In the genomic region with DNA sequence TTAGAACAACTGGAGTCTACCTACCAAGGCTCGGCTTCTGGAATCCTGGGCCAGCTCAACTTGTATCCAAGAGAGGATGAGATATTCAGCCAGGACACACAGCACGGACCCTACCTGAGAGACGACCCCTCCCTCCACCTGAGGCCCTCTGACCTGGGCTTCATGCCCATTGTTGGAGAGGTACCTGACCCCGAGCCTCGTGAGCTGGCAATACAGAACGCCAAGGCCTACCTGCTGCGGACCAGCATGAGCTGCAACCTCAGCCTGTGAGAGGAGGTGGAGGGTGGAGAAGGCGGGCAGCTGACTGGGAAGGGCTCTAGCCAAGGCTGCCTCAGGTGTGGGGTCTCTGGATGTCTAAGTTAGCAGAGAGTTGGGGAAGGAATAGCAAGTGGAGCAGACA, we compare ENCODE assay signal across 20 mouse cellular contexts. TPM values are rescaled to one million over a fixed set of nuclear protein-coding genes. Genes with fewer than 3 reads are reported as not detected.
DNase-seq lines count a peak whose midpoint lies in the region; ATAC-seq lines count a peak whose summit lies in the region.
"Had no signal": no experiment of that assay in that cellular context is flagged by ENCODE, and none has a peak within 500 bp of the region (broad histone marks: within the 10 kb centered on the region; RNA-seq: fewer than 3 reads in every experiment).

No protein-coding gene starts in this region.

- H3K4me1 ChIP-seq in forebrain, embryonic 12.5 days: peaks cover 13% of the 10 kb centered on the region
- peaks cover 9% of the 10 kb centered on the region for H3K4me1 ChIP-seq in forebrain, embryonic 15.5 days
- peaks cover 7% of the 10 kb centered on the region; the same call in 1 of the 2 replicates for H3K4me1 ChIP-seq in hindbrain, embryonic 12.5 days
- H3K4me1 ChIP-seq in hindbrain, embryonic 13.5 days (replicated peaks): peaks cover 16% of the 10 kb centered on the region
- H3K4me1 ChIP-seq in midbrain, embryonic 13.5 days (replicated peaks): peaks cover 13% of the 10 kb centered on the region
- 0 out of 2 replicates have a peak, but pooled peaks cover 2% of the 10 kb centered on the region for H3K4me1 ChIP-seq in midbrain, embryonic 14.5 days (ENCODE audit: control insufficient read depth, insufficient read depth, low read length)
- peaks cover 6% of the 10 kb centered on the region for H3K4me1 ChIP-seq in midbrain, embryonic 16.5 days (ENCODE audit: control insufficient read depth, insufficient read depth, low read length)

- no peak overlapping the region for H3K4me2 ChIP-seq in forebrain, embryonic 12.5 days
- H3K4me2 ChIP-seq in forebrain, embryonic 15.5 days (replicated peaks): no peak overlapping the region
- no peak overlapping the region for H3K4me2 ChIP-seq in hindbrain, embryonic 12.5 days (replicated peaks)
- H3K4me2 ChIP-seq in hindbrain, embryonic 13.5 days: no peak overlapping the region
- H3K4me2 ChIP-seq in midbrain, embryonic 13.5 days (replicated peaks): peak overlapping the region; percentile 52; the same call in 1 of the 2 replicates
- no peak overlapping the region for H3K4me2 ChIP-seq in midbrain, embryonic 14.5 days (ENCODE audit: low read length)
- no peak overlapping the region for H3K4me2 ChIP-seq in midbrain, embryonic 16.5 days (ENCODE audit: low read length)

- H3K9me3 ChIP-seq in forebrain, embryonic 12.5 days: no peaks in the 10 kb centered on the region
- H3K9me3 ChIP-seq in forebrain, embryonic 15.5 days: no peaks in the 10 kb centered on the region
- H3K9me3 ChIP-seq in hindbrain, embryonic 12.5 days (replicated peaks): no peaks in the 10 kb centered on the region
- H3K9me3 ChIP-seq in hindbrain, embryonic 13.5 days: no peaks in the 10 kb centered on the region
- H3K9me3 ChIP-seq in midbrain, embryonic 13.5 days: no peaks in the 10 kb centered on the region
- no peaks in the 10 kb centered on the region for H3K9me3 ChIP-seq in midbrain, embryonic 14.5 days (ENCODE audit: control insufficient read depth, low read length)
- H3K9me3 ChIP-seq in midbrain, embryonic 16.5 days (replicated peaks; ENCODE audit: control insufficient read depth, low read length, poor library complexity, severe bottlenecking): no peaks in the 10 kb centered on the region
- H3K9me3 ChIP-seq: heart, embryonic 13.5 days had no signal

- DNase-seq in midbrain, embryonic 14.5 days: no peak
- no peak for DNase-seq in kidney, adult 11 months
- DNase-seq: cerebellum, adult 9-10 months; gastrocnemius, postnatal 25 days; heart, postnatal 4 days had no signal

- no peak overlapping the region for H3K9ac ChIP-seq in forebrain, embryonic 12.5 days
- no peak overlapping the region for H3K9ac ChIP-seq in forebrain, embryonic 15.5 days (replicated peaks)
- no peak overlapping the region for H3K9ac ChIP-seq in hindbrain, embryonic 12.5 days
- no peak overlapping the region for H3K9ac ChIP-seq in hindbrain, embryonic 13.5 days
- no peak overlapping the region for H3K9ac ChIP-seq in midbrain, embryonic 13.5 days (replicated peaks)
- H3K9ac ChIP-seq in midbrain, embryonic 14.5 days (replicated peaks; ENCODE audit: low read length): no peak overlapping the region
- no peak overlapping the region for H3K9ac ChIP-seq in midbrain, embryonic 16.5 days (ENCODE audit: low read depth, low read length)

- peaks cover 32% of the 10 kb centered on the region for H3K36me3 ChIP-seq in forebrain, embryonic 12.5 days (replicated peaks)
- peaks cover 12% of the 10 kb centered on the region for H3K36me3 ChIP-seq in forebrain, embryonic 15.5 days
- H3K36me3 ChIP-seq in hindbrain, embryonic 12.5 days: peaks cover 28% of the 10 kb centered on the region
- H3K36me3 ChIP-seq in hindbrain, embryonic 13.5 days: peaks cover 36% of the 10 kb centered on the region
- peaks cover 34% of the 10 kb centered on the region for H3K36me3 ChIP-seq in midbrain, embryonic 13.5 days
- H3K36me3 ChIP-seq in midbrain, embryonic 14.5 days (ENCODE audit: control insufficient read depth, insufficient read depth, low read length): peaks cover 28% of the 10 kb centered on the region
- peaks cover 13% of the 10 kb centered on the region for H3K36me3 ChIP-seq in midbrain, embryonic 16.5 days (ENCODE audit: control insufficient read depth, insufficient read depth, low read length)

- WGBS in forebrain, embryonic 12.5 days: 90% methylated on average over 8 of the region's 8 CpGs
- WGBS in forebrain, embryonic 15.5 days: 92% methylated on average over 8 of the region's 8 CpGs
- 92% methylated on average over 8 of the region's 8 CpGs for WGBS in hindbrain, embryonic 12.5 days
- WGBS in hindbrain, embryonic 13.5 days: 93% methylated on average over 8 of the region's 8 CpGs
- WGBS in midbrain, embryonic 13.5 days: 92% methylated on average over 8 of the region's 8 CpGs
- 91% methylated on average over 8 of the region's 8 CpGs for WGBS in midbrain, embryonic 14.5 days
- 92% methylated on average over 8 of the region's 8 CpGs for WGBS in midbrain, embryonic 16.5 days

- 0 out of 2 replicates have a peak overlapping the region, but pooled peaks have one; percentile 2 for H3K27ac ChIP-seq in forebrain, embryonic 12.5 days
- H3K27ac ChIP-seq in forebrain, embryonic 15.5 days (replicated peaks): no peak overlapping the region
- no peak overlapping the region for H3K27ac ChIP-seq in hindbrain, embryonic 12.5 days
- no peak overlapping the region for H3K27ac ChIP-seq in hindbrain, embryonic 13.5 days
- no peak overlapping the region for H3K27ac ChIP-seq in midbrain, embryonic 13.5 days
- no peak overlapping the region for H3K27ac ChIP-seq in midbrain, embryonic 14.5 days (replicated peaks; ENCODE audit: low read depth, low read length)
- H3K27ac ChIP-seq in midbrain, embryonic 16.5 days (ENCODE audit: low read length): no peak overlapping the region
- H3K27ac ChIP-seq: heart, embryonic 13.5 days had no signal

- no peak for ATAC-seq in forebrain, embryonic 12.5 days (ENCODE audit: low FRiP score)
- ATAC-seq in forebrain, embryonic 15.5 days (replicated peaks): no peak
- ATAC-seq in hindbrain, embryonic 12.5 days (ENCODE audit: low FRiP score): peak; percentile 5; the same call in 1 of the 2 replicates
- ATAC-seq in hindbrain, embryonic 13.5 days (ENCODE audit: low FRiP score): no peak
- no peak for ATAC-seq in midbrain, embryonic 13.5 days
- no peak for ATAC-seq in midbrain, embryonic 14.5 days (ENCODE audit: low FRiP score, low TSS enrichment)
- ATAC-seq in midbrain, embryonic 16.5 days: 0 out of 2 replicates have a peak, but pooled peaks have one; percentile 5
- ATAC-seq: activated CD4-positive, CD25-positive, alpha-beta regulatory T cell, adult 4 months; inflammation-experienced regulatory T-cells, adult 6 months; Patski had no signal

- H3K4me3 ChIP-seq in forebrain, embryonic 12.5 days (replicated peaks): no peak overlapping the region
- H3K4me3 ChIP-seq in forebrain, embryonic 15.5 days: no peak overlapping the region
- no peak overlapping the region for H3K4me3 ChIP-seq in hindbrain, embryonic 12.5 days
- no peak overlapping the region for H3K4me3 ChIP-seq in hindbrain, embryonic 13.5 days
- no peak overlapping the region for H3K4me3 ChIP-seq in midbrain, embryonic 13.5 days (replicated peaks)
- no peak overlapping the region for H3K4me3 ChIP-seq in midbrain, embryonic 14.5 days (replicated peaks; ENCODE audit: low read depth, low read length)
- no peak overlapping the region for H3K4me3 ChIP-seq in midbrain, embryonic 16.5 days (ENCODE audit: low read depth, low read length)

- H3K27me3 ChIP-seq in forebrain, embryonic 12.5 days: no peaks in the 10 kb centered on the region
- H3K27me3 ChIP-seq in forebrain, embryonic 15.5 days: no peaks in the 10 kb centered on the region
- H3K27me3 ChIP-seq in hindbrain, embryonic 12.5 days: no peaks in the 10 kb centered on the region
- H3K27me3 ChIP-seq in hindbrain, embryonic 13.5 days: no peaks in the 10 kb centered on the region
- H3K27me3 ChIP-seq in midbrain, embryonic 13.5 days: no peaks in the 10 kb centered on the region
- H3K27me3 ChIP-seq in midbrain, embryonic 14.5 days (ENCODE audit: control insufficient read depth, insufficient read depth, low read length): no peaks in the 10 kb centered on the region
- H3K27me3 ChIP-seq in midbrain, embryonic 16.5 days (ENCODE audit: control insufficient read depth, insufficient read depth, low read depth, low read length): no peaks in the 10 kb centered on the region
- H3K27me3 ChIP-seq: heart, embryonic 13.5 days; Patski had no signal

RNA-seq across cellular contexts. Expression of gene Rsph6a, which starts 0.6 kb away (rescaled TPM):
- polyA plus RNA-seq in forebrain, embryonic 12.5 days (2016; fragmentation: Nextera tagmentation; extraction: Ambion mirVana): not detected in 2 replicates
- polyA plus RNA-seq in forebrain, embryonic 15.5 days (2015; fragmentation: Nextera tagmentation; extraction: Ambion mirVana): not detected in 2 replicates
- polyA plus RNA-seq in hindbrain, embryonic 12.5 days (2016; fragmentation: Nextera tagmentation; extraction: Ambion mirVana): not detected in 2 replicates
- not detected in 2 replicates for polyA plus RNA-seq in hindbrain, embryonic 13.5 days (2015; fragmentation: Nextera tagmentation; extraction: Ambion mirVana)
- 0.09 TPM in 1 of 2 replicates, not detected in the other for polyA plus RNA-seq in midbrain, embryonic 13.5 days (2015; fragmentation: Nextera tagmentation; extraction: Ambion mirVana)
- polyA plus RNA-seq in midbrain, embryonic 14.5 days (2014; fragmentation: Nextera tagmentation; extraction: Ambion mirVana): 0.12 and 0.21 TPM in 2 replicates
- polyA plus RNA-seq in midbrain, embryonic 16.5 days (2015; fragmentation: Nextera tagmentation; extraction: Ambion mirVana): 0.14 and 0.28 TPM in 2 replicates
- polyA plus RNA-seq: activated CD4-positive, CD25-positive, alpha-beta regulatory T cell, adult 4 months; embryonic facial prominence, embryonic 14.5 days; heart, embryonic 13.5 days; heart, postnatal 0 days; inflammation-experienced regulatory T-cells, adult 6 months; Patski had no signal

RNA-seq across cellular contexts. Expression of gene Dmwd, which starts 20.9 kb away (rescaled TPM):
- 18.2 and 19.0 TPM in 2 replicates for polyA plus RNA-seq in forebrain, embryonic 12.5 days (2016; fragmentation: Nextera tagmentation; extraction: Ambion mirVana)
- polyA plus RNA-seq in forebrain, embryonic 15.5 days (2015; fragmentation: Nextera tagmentation; extraction: Ambion mirVana): 32.0 and 35.1 TPM in 2 replicates
- 20.1 and 23.6 TPM in 2 replicates for polyA plus RNA-seq in hindbrain, embryonic 12.5 days (2016; fragmentation: Nextera tagmentation; extraction: Ambion mirVana)
- polyA plus RNA-seq in hindbrain, embryonic 13.5 days (2015; fragmentation: Nextera tagmentation; extraction: Ambion mirVana): 25.4 and 25.6 TPM in 2 replicates
- 25.3 TPM in 2 replicates for polyA plus RNA-seq in midbrain, embryonic 13.5 days (2015; fragmentation: Nextera tagmentation; extraction: Ambion mirVana)
- polyA plus RNA-seq in midbrain, embryonic 14.5 days (2014; fragmentation: Nextera tagmentation; extraction: Ambion mirVana): 33.2 and 39.2 TPM in 2 replicates
- 28.4 and 28.7 TPM in 2 replicates for polyA plus RNA-seq in midbrain, embryonic 16.5 days (2015; fragmentation: Nextera tagmentation; extraction: Ambion mirVana)
- polyA plus RNA-seq: activated CD4-positive, CD25-positive, alpha-beta regulatory T cell, adult 4 months had no signal

RNA-seq across cellular contexts. Expression of gene Dmpk, which starts 28.5 kb away (rescaled TPM):
- polyA plus RNA-seq in forebrain, embryonic 12.5 days (2016; fragmentation: Nextera tagmentation; extraction: Ambion mirVana): 10.6 and 12.3 TPM in 2 replicates
- 8.8 and 11.2 TPM in 2 replicates for polyA plus RNA-seq in forebrain, embryonic 15.5 days (2015; fragmentation: Nextera tagmentation; extraction: Ambion mirVana)
- 13.4 and 14.6 TPM in 2 replicates for polyA plus RNA-seq in hindbrain, embryonic 12.5 days (2016; fragmentation: Nextera tagmentation; extraction: Ambion mirVana)
- 9.4 and 11.6 TPM in 2 replicates for polyA plus RNA-seq in hindbrain, embryonic 13.5 days (2015; fragmentation: Nextera tagmentation; extraction: Ambion mirVana)
- 8.8 and 15.6 TPM in 2 replicates for polyA plus RNA-seq in midbrain, embryonic 13.5 days (2015; fragmentation: Nextera tagmentation; extraction: Ambion mirVana)
- polyA plus RNA-seq in midbrain, embryonic 14.5 days (2014; fragmentation: Nextera tagmentation; extraction: Ambion mirVana): 9.8 and 13.2 TPM in 2 replicates
- 6.9 and 8.1 TPM in 2 replicates for polyA plus RNA-seq in midbrain, embryonic 16.5 days (2015; fragmentation: Nextera tagmentation; extraction: Ambion mirVana)
- polyA plus RNA-seq: activated CD4-positive, CD25-positive, alpha-beta regulatory T cell, adult 4 months; inflammation-experienced regulatory T-cells, adult 6 months had no signal

RNA-seq across cellular contexts. Expression of gene Sympk, which starts 30.9 kb away (rescaled TPM):
- polyA plus RNA-seq in forebrain, embryonic 12.5 days (2016; fragmentation: Nextera tagmentation; extraction: Ambion mirVana): 50.6 and 53.2 TPM in 2 replicates
- 34.8 and 35.4 TPM in 2 replicates for polyA plus RNA-seq in forebrain, embryonic 15.5 days (2015; fragmentation: Nextera tagmentation; extraction: Ambion mirVana)
- polyA plus RNA-seq in hindbrain, embryonic 12.5 days (2016; fragmentation: Nextera tagmentation; extraction: Ambion mirVana): 47.0 and 50.8 TPM in 2 replicates
- polyA plus RNA-seq in hindbrain, embryonic 13.5 days (2015; fragmentation: Nextera tagmentation; extraction: Ambion mirVana): 29.7 and 30.1 TPM in 2 replicates
- polyA plus RNA-seq in midbrain, embryonic 13.5 days (2015; fragmentation: Nextera tagmentation; extraction: Ambion mirVana): 31.8 and 37.2 TPM in 2 replicates
- polyA plus RNA-seq in midbrain, embryonic 14.5 days (2014; fragmentation: Nextera tagmentation; extraction: Ambion mirVana): 18.1 and 28.1 TPM in 2 replicates
- 25.6 and 28.7 TPM in 2 replicates for polyA plus RNA-seq in midbrain, embryonic 16.5 days (2015; fragmentation: Nextera tagmentation; extraction: Ambion mirVana)

RNA-seq across cellular contexts. Expression of gene Foxa3, which starts 31.8 kb away (rescaled TPM):
- polyA plus RNA-seq in forebrain, embryonic 12.5 days (2016; fragmentation: Nextera tagmentation; extraction: Ambion mirVana): 0.09 TPM in 1 of 2 replicates, not detected in the other
- polyA plus RNA-seq in forebrain, embryonic 15.5 days (2015; fragmentation: Nextera tagmentation; extraction: Ambion mirVana): 0.18 TPM in 1 of 2 replicates, not detected in the other
- polyA plus RNA-seq in hindbrain, embryonic 12.5 days (2016; fragmentation: Nextera tagmentation; extraction: Ambion mirVana): 0.10 and 0.73 TPM in 2 replicates
- polyA plus RNA-seq in hindbrain, embryonic 13.5 days (2015; fragmentation: Nextera tagmentation; extraction: Ambion mirVana): not detected in 2 replicates
- polyA plus RNA-seq in midbrain, embryonic 13.5 days (2015; fragmentation: Nextera tagmentation; extraction: Ambion mirVana): not detected in 2 replicates
- polyA plus RNA-seq in midbrain, embryonic 14.5 days (2014; fragmentation: Nextera tagmentation; extraction: Ambion mirVana): not detected in 2 replicates
- polyA plus RNA-seq in midbrain, embryonic 16.5 days (2015; fragmentation: Nextera tagmentation; extraction: Ambion mirVana): not detected in 2 replicates
- polyA plus RNA-seq: cortical plate, adult 2 months; forebrain, postnatal 0 days; heart, postnatal 0 days; hindbrain, embryonic 16.5 days; inflammation-experienced regulatory T-cells, adult 6 months had no signal

Comparison
In these comparisons a context has a peak if more than half of its experiments do, and no peak if none do; other contexts are left out.
1. ATAC-seq: peak in hindbrain, embryonic 12.5 days (single experiment) and midbrain, embryonic 16.5 days (single experiment); none in forebrain, embryonic 12.5 days (single experiment), forebrain, embryonic 15.5 days (single experiment), hindbrain, embryonic 13.5 days (single experiment), midbrain, embryonic 13.5 days (single experiment) and midbrain, embryonic 14.5 days (single experiment).